Mouse (Mus musculus) liver, adult 2 months (tissue): ENCODE data around the gene Ccp110. TPM values are rescaled to one million over a fixed set of nuclear protein-coding genes. Genes with fewer than 3 reads are reported as not detected.

Experiments
- DNase-seq: peaks from one replicate; pipeline ENCODE4 v3.0.0-alpha.2; 2011; ENCODE audit warnings: low read depth, low spot score; ENCODE audit errors: extremely low read depth
- H3K27ac ChIP-seq: fragments of 200-500 bp; replicated peaks from 2 replicates; pipeline ENCODE4 v1.5.1; 2012; ENCODE audit warnings: low read depth, mild to moderate bottlenecking, control low read depth, inconsistent platforms, low read length; ENCODE audit not compliant: insufficient read depth
- H3K27me3 ChIP-seq: fragments of 200-500 bp; 2 replicates; pipeline ENCODE4 v1.6.1; 2012; ENCODE audit warnings: mild to moderate bottlenecking, moderate library complexity, low read length, inconsistent platforms; ENCODE audit not compliant: control insufficient read depth, insufficient read depth
- H3K36me3 ChIP-seq: fragments of 200-500 bp; 2 replicates; pipeline ENCODE4 v1.6.1; 2012; ENCODE audit warnings: low read length, inconsistent platforms; ENCODE audit not compliant: control insufficient read depth, insufficient read depth
- H3K4me1 ChIP-seq: fragments of 200-500 bp; 2 replicates; pipeline ENCODE4 v1.6.1; 2011; ENCODE audit warnings: low read length; ENCODE audit not compliant: control insufficient read depth, insufficient read depth
- H3K4me3 ChIP-seq: fragments of 200-500 bp; 2 replicates; pipeline ENCODE4 v1.5.1; 2011; ENCODE audit warnings: low read depth, mild to moderate bottlenecking, control low read depth, low read length, moderate library complexity; ENCODE audit not compliant: insufficient read depth
- H3K79me2 ChIP-seq: fragments of 200-500 bp; 2 replicates; pipeline ENCODE4 v1.6.1; 2012; ENCODE audit warnings: inconsistent platforms, mild to moderate bottlenecking, low read length, moderate library complexity; ENCODE audit not compliant: control insufficient read depth, insufficient read depth
- H3K9ac ChIP-seq: fragments of 200-500 bp; 2 replicates; pipeline ENCODE4 v1.6.1; 2012; ENCODE audit warnings: low read depth, mild to moderate bottlenecking, control low read depth, inconsistent platforms, low read length
- CTCF ChIP-seq: fragments of 200-500 bp; IDR thresholded peaks from 2 replicates; pipeline ENCODE4 v1.5.1; 2011; ENCODE audit warnings: low read depth, low read length, control low read depth
- POLR2A ChIP-seq: fragments of 200-500 bp; IDR thresholded peaks from 2 replicates; pipeline ENCODE4 v1.6.1; 2011; ENCODE audit warnings: low read length, control low read depth; ENCODE audit not compliant: insufficient read depth; ENCODE audit errors: extremely low read depth
- WGBS: fragments of 180-500 bp; shearing (Covaris S2); methylation state at CpG from one replicate; pipeline ENCODE4 v1.1.7; 2018; 5-methylcytosine and 5-hydroxymethylcytosine counted together
- polyA plus RNA-seq: library from polyadenylated mRNA; depleted of rRNA; stranded (reverse); fragments of >200 nt; gene quantifications from 2 replicates; pipeline ENCODE4 v1.2.3, GENCODE M21; 2012
- total RNA-seq: library from RNA; depleted of rRNA; stranded (reverse); fragments of >200 nt; gene quantifications from 2 replicates; pipeline ENCODE4 v1.2.3, GENCODE M21; 2014

Gene Ccp110
- total and polyA plus RNA-seq, 2 experiments: 1.3 to 3.0 TPM

DNA sequence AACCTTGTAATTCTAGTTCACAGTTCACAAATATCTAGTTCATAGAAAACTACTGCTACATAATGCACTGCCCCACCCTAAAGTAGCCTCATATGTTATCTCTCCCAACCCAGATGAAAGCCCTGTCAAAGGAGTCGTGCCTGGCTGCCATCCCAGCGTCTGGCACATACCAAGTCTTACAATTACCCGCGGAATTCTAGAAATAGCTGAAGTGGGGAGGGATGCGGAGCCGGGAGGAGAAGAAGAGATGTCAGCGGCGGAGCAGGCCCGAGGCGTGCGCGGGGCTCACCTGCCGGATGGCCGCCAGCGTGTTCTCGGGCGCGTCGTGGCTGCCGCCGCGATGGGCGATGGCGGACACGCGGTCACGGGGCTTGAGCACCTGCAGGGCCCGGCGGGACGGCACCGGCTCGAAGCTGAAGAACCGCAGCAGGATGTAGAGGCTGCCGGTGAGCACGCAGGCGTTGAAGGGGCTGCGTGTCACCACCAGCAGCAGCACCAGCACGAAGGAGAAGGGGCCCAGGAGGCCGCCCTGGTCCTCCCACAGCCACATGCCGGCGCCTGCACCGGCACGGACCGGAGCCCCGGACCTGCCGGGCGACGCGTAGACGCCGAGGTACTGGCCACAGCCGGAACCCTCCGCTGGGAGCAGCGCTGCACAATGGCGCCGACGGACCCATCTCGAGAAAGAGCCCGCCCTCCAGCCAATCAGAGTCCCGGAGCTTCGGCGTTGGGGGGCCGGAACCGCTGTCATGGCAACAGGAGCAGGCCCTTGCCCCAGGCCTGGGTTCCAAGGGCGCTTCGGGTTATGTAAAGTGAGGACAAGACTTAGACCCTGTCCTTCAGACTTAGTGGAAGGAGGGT lies 7.0 kb upstream of the Ccp110 start, which contains the start of gene Gde1:
Gde1 (minus strand) TSS at position 678 of the 861 bp plus-strand sequence.
- H3K27ac ChIP-seq: peak within 1 kb of the TSS; percentile 100
- H3K27me3 ChIP-seq: no peaks in the 10 kb centered on the region
- WGBS: under 1% methylated on average over 66 of the region's 66 CpGs
- TF ChIP-seq POLR2A: peak; percentile 91
- TF ChIP-seq CTCF: no peak
- H3K4me1 ChIP-seq: peaks cover 26% of the 10 kb centered on the region
- H3K36me3 ChIP-seq: peaks cover 1% of the 10 kb centered on the region; the same call in 1 of the 2 replicates
- peak within 1 kb of the TSS; percentile 91 for H3K9ac ChIP-seq
- H3K79me2 ChIP-seq: peaks cover 12% of the 10 kb centered on the region; the same call in 1 of the 2 replicates
- peak within 1 kb of the TSS; percentile 81 for H3K4me3 ChIP-seq
- peak; percentile 82 for DNase-seq

- H3K36me3 ChIP-seq: 0 out of 2 replicates have a peak, but pooled peaks cover 1% of the 10 kb centered on the region
- H3K9ac ChIP-seq: peak overlapping the region; percentile 9; the same call in 1 of the 2 replicates
- H3K27me3 ChIP-seq: no peaks in the 10 kb centered on the region
- peaks cover 23% of the 10 kb centered on the region; the same call in 1 of the 2 replicates for H3K4me1 ChIP-seq
- peaks cover 9% of the 10 kb centered on the region; the same call in 1 of the 2 replicates for H3K79me2 ChIP-seq
- DNase-seq: no peak
- H3K4me3 ChIP-seq: no peak overlapping the region
- 18% methylated on average over 6 of the region's 6 CpGs for WGBS
- H3K27ac ChIP-seq: peak overlapping the region; percentile 78
- no peak for TF ChIP-seq CTCF
- TF ChIP-seq POLR2A: no peak
These were observed 6.3 kb upstream of the Ccp110 start for GRCm38 (mm10) chr7:118706051-118706450.

GRCm38 (mm10) chr7:118706488-118706887 lies 5.9 kb upstream of the Ccp110 start:
- no peaks in the 10 kb centered on the region for H3K27me3 ChIP-seq
- no peak for TF ChIP-seq CTCF
- no peak for TF ChIP-seq POLR2A
- WGBS: 94% methylated on average over 5 of the region's 5 CpGs
- peaks cover 20% of the 10 kb centered on the region; the same call in 1 of the 2 replicates for H3K4me1 ChIP-seq
- H3K4me3 ChIP-seq: no peak overlapping the region
- no peak overlapping the region for H3K27ac ChIP-seq
- no peak overlapping the region for H3K9ac ChIP-seq
- no peak for DNase-seq
- 0 out of 2 replicates have a peak, but pooled peaks cover 1% of the 10 kb centered on the region for H3K36me3 ChIP-seq
- H3K79me2 ChIP-seq: peaks cover 9% of the 10 kb centered on the region; the same call in 1 of the 2 replicates

DNA sequence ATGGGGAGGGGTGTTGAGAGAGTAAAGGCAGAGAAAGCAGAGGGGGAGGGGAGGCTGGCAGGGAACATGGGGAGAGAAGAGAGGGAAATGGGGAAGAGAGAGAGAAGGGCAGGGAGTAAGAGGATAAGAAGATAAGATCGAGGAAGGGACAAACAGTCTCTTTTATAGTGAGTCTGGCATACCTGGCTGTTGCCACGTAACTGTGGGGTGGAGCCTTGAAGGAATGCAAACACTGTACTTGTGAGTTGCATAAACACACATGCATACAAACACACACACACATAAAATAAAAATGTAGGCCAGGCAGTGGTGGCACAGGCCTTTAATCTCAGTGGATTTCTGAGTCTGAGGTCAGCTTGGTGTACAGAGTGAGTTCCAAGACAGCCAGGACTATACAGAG lies 5.1 kb upstream of the Ccp110 start:
- WGBS: 24% methylated on average over 2 of the region's 2 CpGs
- no peak for TF ChIP-seq POLR2A
- TF ChIP-seq CTCF: no peak

DNA sequence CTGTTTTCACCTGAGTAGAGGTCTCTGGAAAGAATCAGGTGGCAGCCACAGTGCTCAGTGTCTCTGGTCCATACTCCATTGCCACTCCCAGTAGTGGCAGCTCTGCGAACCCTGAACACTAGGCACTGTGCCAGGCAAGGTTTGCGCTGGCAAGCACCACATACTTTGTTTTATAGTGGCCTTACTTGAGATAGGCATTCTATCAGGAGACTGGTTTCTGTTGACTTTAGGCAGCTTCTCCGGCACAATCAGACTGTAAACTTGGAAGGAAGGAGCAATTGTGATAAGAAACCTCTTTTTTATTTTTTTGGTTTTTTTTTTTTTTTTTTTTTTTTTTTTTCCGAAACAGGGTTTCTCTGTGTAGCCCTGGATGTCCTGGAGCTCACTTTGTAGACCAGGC lies 4.3 kb upstream of the Ccp110 start:
- TF ChIP-seq CTCF: no peak
- no peak for TF ChIP-seq POLR2A
- H3K27me3 ChIP-seq: no peaks in the 10 kb centered on the region
- H3K4me3 ChIP-seq: no peak overlapping the region
- peaks cover 6% of the 10 kb centered on the region; the same call in 1 of the 2 replicates for H3K79me2 ChIP-seq
- H3K36me3 ChIP-seq: no peaks in the 10 kb centered on the region
- WGBS: 27% methylated on average over 4 of the region's 4 CpGs
- peaks cover 13% of the 10 kb centered on the region; the same call in 1 of the 2 replicates for H3K4me1 ChIP-seq
- H3K27ac ChIP-seq: no peak overlapping the region
- no peak overlapping the region for H3K9ac ChIP-seq
- peak; percentile 81 for DNase-seq

More for the DNA sequence above, 5.1 kb upstream of the Ccp110 start:
- Histone ChIP-seq H3K27me3 (no peaks in the 10 kb centered on the region), H3K27ac (no peak overlapping the region), H3K4me3 (no peak overlapping the region), H3K9ac (no peak overlapping the region), H3K4me1 (peaks cover 18% of the 10 kb centered on the region; the same call in 1 of the 2 replicates), H3K36me3 (0 out of 2 replicates have a peak, but pooled peaks cover 1% of the 10 kb centered on the region), H3K79me2 (peaks cover 9% of the 10 kb centered on the region; the same call in 1 of the 2 replicates)
- no peak for DNase-seq
